Mouse (Mus musculus): ENCODE measurements at regions not wholly inside any gene's neighbourhood (a gene's known extent, or its start where the extent isn't known, plus 50 kb on each side); places are given as distances from the start of the nearest gene placed in this dataset.

DNA sequence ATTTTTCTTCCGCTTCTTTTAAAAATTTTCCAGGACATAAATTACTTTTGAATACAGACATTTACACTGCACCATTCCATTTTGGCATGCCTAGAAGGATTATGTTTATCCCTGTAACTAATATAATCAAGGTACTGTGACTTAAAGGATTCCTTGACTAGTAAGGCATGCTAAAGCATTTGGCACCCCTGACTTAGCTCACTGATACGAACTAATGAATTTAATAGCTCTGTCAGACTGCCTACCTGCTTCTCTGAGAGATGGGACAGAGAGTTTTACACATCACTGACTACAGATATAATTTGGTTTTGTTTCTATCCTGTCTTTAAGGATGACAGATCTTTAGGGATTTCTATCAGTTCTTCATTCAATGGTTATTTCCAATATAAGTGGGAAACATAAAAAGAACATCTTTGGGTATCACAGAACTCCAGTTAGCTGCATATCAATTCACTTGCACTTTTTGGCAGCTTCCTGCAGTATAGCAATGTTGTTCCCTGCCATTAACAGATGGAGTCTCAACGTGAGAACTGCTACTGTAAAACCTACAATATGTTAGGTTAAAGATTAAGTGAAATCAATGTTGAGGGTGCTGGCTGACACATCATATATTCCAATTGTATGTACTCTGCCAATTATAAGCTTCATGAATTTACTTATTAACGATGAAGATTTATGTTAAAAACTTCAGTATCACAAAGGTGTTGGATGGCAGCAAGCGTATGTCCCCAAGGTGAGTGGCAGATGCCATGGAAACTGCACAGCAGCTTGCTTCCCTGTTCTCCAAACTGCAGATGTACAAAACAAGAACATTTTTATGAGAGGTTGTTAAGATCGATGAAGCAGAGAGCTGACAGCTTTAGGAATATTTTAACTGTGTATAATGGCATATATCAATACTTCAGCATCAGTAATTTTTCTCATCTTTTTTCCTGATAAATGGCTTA lies 572.8 kb downstream of the Tpm3-rs7 start:
- TF ChIP-seq CTCF (conservative IDR thresholded peaks at IDR 0.05; ENCODE audit: insufficient read depth, insufficient read length, low read depth, low read length) (no peak), POLR2A (IDR thresholded peaks at IDR 0.05; ENCODE audit: low read depth, low read length) (no peak)

All from kidney, adult 2 months (tissue).